In genomic region chr9:57504381-57504700, GRCm38 (mm10) we compare ENCODE assay signal across 9 mouse cellular contexts. TPM values are rescaled to one million over a fixed set of nuclear protein-coding genes. Genes with fewer than 3 reads are reported as not detected.
DNase-seq lines count a peak whose midpoint lies in the region; ATAC-seq and TF ChIP-seq lines count a peak whose summit lies in the region.
"Had no signal": no experiment of that assay in that cellular context is flagged by ENCODE, and none has a peak within 500 bp of the region (broad histone marks: within the 10 kb centered on the region; RNA-seq: fewer than 3 reads in every experiment).

No protein-coding gene starts in this region.

- H3K36me3 ChIP-seq in embryonic facial prominence, embryonic 12.5 days = no peaks in the 10 kb centered on the region
- H3K36me3 ChIP-seq in heart, embryonic 15.5 days = no peaks in the 10 kb centered on the region
- no peaks in the 10 kb centered on the region for H3K36me3 ChIP-seq in kidney, postnatal 0 days (ENCODE audit: insufficient read depth, low read length)
- H3K36me3 ChIP-seq in lung, embryonic 14.5 days (ENCODE audit: insufficient read depth) = no peaks in the 10 kb centered on the region

- peak; percentile 59; the same call in 1 of the 2 replicates for ATAC-seq in embryonic facial prominence, embryonic 12.5 days (ENCODE audit: insufficient number of reproducible peaks, insufficient read depth, low FRiP score, low TSS enrichment)
- ATAC-seq in heart, embryonic 15.5 days (replicated peaks; ENCODE audit: insufficient number of reproducible peaks, insufficient read depth, low FRiP score, low read depth) = peak; percentile 51; the same call in 1 of the 2 replicates
- ATAC-seq in kidney, postnatal 0 days (replicated peaks; ENCODE audit: low FRiP score, low read depth) = peak; percentile 72
- ATAC-seq in lung, embryonic 14.5 days (ENCODE audit: insufficient read depth) = peak; percentile 63; the same call in 1 of the 2 replicates
- ATAC-seq in neutrophil, adult 5-6 weeks (ENCODE audit: extremely low read depth, insufficient number of reproducible peaks, low FRiP score, poor library complexity, severe bottlenecking) = peak; percentile 30; the same call in 1 of the 2 replicates

- H3K9ac ChIP-seq in embryonic facial prominence, embryonic 12.5 days = peak overlapping the region; percentile 37
- H3K9ac ChIP-seq in heart, embryonic 15.5 days = peak overlapping the region; percentile 48
- peak overlapping the region; percentile 35; the same call in 1 of the 2 replicates for H3K9ac ChIP-seq in kidney, postnatal 0 days (ENCODE audit: low read depth, low read length)
- peak overlapping the region; percentile 46 for H3K9ac ChIP-seq in lung, embryonic 14.5 days

- WGBS in embryonic facial prominence, embryonic 12.5 days = 1% methylated on average over 34 of the region's 34 CpGs
- WGBS in heart, embryonic 15.5 days = under 1% methylated on average over 34 of the region's 34 CpGs
- WGBS in kidney, postnatal 0 days = 1% methylated on average over 31 of the region's 34 CpGs
- WGBS in lung, embryonic 14.5 days = under 1% methylated on average over 34 of the region's 34 CpGs

- DNase-seq in gastrocnemius, adult 2 months = peak; percentile 66
- DNase-seq in gastrocnemius, adult 8-10 months (ENCODE audit: low spot score in 2 of 2) = no peak
- DNase-seq in kidney, postnatal 0 days (ENCODE audit: low spot score) = peak; percentile 45
- DNase-seq in lung, embryonic 14.5 days = peak; percentile 72
- peak; percentile 62 for DNase-seq in testis, postnatal 14 days (ENCODE audit: low spot score)

- H3K4me2 ChIP-seq in embryonic facial prominence, embryonic 12.5 days (replicated peaks) = peak overlapping the region; percentile 82
- peak overlapping the region; percentile 94 for H3K4me2 ChIP-seq in heart, embryonic 15.5 days
- H3K4me2 ChIP-seq in kidney, postnatal 0 days (ENCODE audit: low read length) = peak overlapping the region; percentile 92
- peak overlapping the region; percentile 93 for H3K4me2 ChIP-seq in lung, embryonic 14.5 days

- TF ChIP-seq CTCF in gastrocnemius, adult 2 months (IDR thresholded peaks at IDR 0.05) = peak; percentile 42; the same call in 1 of the 2 replicates
- TF ChIP-seq CTCF in kidney, postnatal 0 days (IDR thresholded peaks at IDR 0.05; ENCODE audit: low read depth) = peak; percentile 52
- TF ChIP-seq CTCF in lung, embryonic 14.5 days (IDR thresholded peaks at IDR 0.05; ENCODE audit: low read depth) = peak; percentile 51; the same call in 1 of the 2 replicates

- H3K27me3 ChIP-seq in embryonic facial prominence, embryonic 12.5 days = peaks cover 75% of the 10 kb centered on the region
- peaks cover 55% of the 10 kb centered on the region for H3K27me3 ChIP-seq in heart, embryonic 15.5 days
- H3K27me3 ChIP-seq in kidney, postnatal 0 days (ENCODE audit: insufficient read depth, low read length) = peaks cover 33% of the 10 kb centered on the region
- peaks cover 69% of the 10 kb centered on the region for H3K27me3 ChIP-seq in lung, embryonic 14.5 days (ENCODE audit: insufficient read depth, low read length)
- H3K27me3 ChIP-seq: CH12.LX had no signal

- H3K4me3 ChIP-seq in gastrocnemius, adult 2 months = peak overlapping the region; percentile 72
- H3K4me3 ChIP-seq in embryonic facial prominence, embryonic 12.5 days = peak overlapping the region; percentile 42
- peak overlapping the region; percentile 52 for H3K4me3 ChIP-seq in heart, embryonic 15.5 days
- H3K4me3 ChIP-seq in kidney, postnatal 0 days (replicated peaks; ENCODE audit: low read depth, low read length) = peak overlapping the region; percentile 40
- peak overlapping the region; percentile 41 for H3K4me3 ChIP-seq in lung, embryonic 14.5 days (ENCODE audit: low read depth, low read length)

- H3K4me1 ChIP-seq in embryonic facial prominence, embryonic 12.5 days = peaks cover 28% of the 10 kb centered on the region
- peaks cover 46% of the 10 kb centered on the region for H3K4me1 ChIP-seq in heart, embryonic 15.5 days (replicated peaks)
- H3K4me1 ChIP-seq in kidney, postnatal 0 days (replicated peaks; ENCODE audit: insufficient read depth, low read length) = peaks cover 21% of the 10 kb centered on the region
- H3K4me1 ChIP-seq in lung, embryonic 14.5 days (ENCODE audit: insufficient read depth) = peaks cover 15% of the 10 kb centered on the region

- no peaks in the 10 kb centered on the region for H3K9me3 ChIP-seq in embryonic facial prominence, embryonic 12.5 days
- no peaks in the 10 kb centered on the region for H3K9me3 ChIP-seq in heart, embryonic 15.5 days (replicated peaks)
- no peaks in the 10 kb centered on the region for H3K9me3 ChIP-seq in kidney, postnatal 0 days (replicated peaks; ENCODE audit: low read length)
- H3K9me3 ChIP-seq in lung, embryonic 14.5 days (ENCODE audit: low read depth, low read length) = no peaks in the 10 kb centered on the region

- H3K27ac ChIP-seq in gastrocnemius, adult 2 months = no peak overlapping the region
- no peak overlapping the region for H3K27ac ChIP-seq in embryonic facial prominence, embryonic 12.5 days
- H3K27ac ChIP-seq in heart, embryonic 15.5 days = no peak overlapping the region
- H3K27ac ChIP-seq in kidney, postnatal 0 days = no peak overlapping the region
- no peak overlapping the region for H3K27ac ChIP-seq in lung, embryonic 14.5 days (ENCODE audit: low read depth)

- intact Hi-C loops in gastrocnemius, adult 2 months (cut with DNase I) = no loop called here

RNA-seq across cellular contexts. Expression of gene Rpp25, which starts 0.5 kb away (rescaled TPM):
- total RNA-seq in gastrocnemius, adult 2 months (2021) = not detected
- not detected for total RNA-seq in gastrocnemius, adult 8-10 months (2022)
- 0.89 and 1.6 TPM in 2 replicates for polyA plus RNA-seq in embryonic facial prominence, embryonic 12.5 days (2016; fragmentation: Nextera tagmentation; extraction: Ambion mirVana)
- 11.5 and 12.9 TPM in 2 replicates for polyA plus RNA-seq in heart, embryonic 15.5 days (2015; fragmentation: Nextera tagmentation; extraction: Ambion mirVana)
- 3.8 and 4.2 TPM in 2 replicates for polyA plus RNA-seq in kidney, postnatal 0 days (2015; fragmentation: Nextera tagmentation; extraction: Ambion mirVana)
- 2.3 and 2.4 TPM in 2 replicates for polyA plus RNA-seq in lung, embryonic 14.5 days (2014; fragmentation: Nextera tagmentation; extraction: Ambion mirVana)
- total RNA-seq in neutrophil, adult 5-6 weeks (2017) = not detected in 2 replicates

RNA-seq across cellular contexts. Expression of gene Cox5a, which starts 16.7 kb away (rescaled TPM):
- total RNA-seq in gastrocnemius, adult 2 months (2021) = 1,000 to 10,000 TPM; 1,176 to 1,655 TPM
- total RNA-seq in gastrocnemius, adult 8-10 months (2022) = 1,000 to 10,000 TPM; 1,141 to 1,247 (median 1,173) TPM
- 531 and 547 TPM in 2 replicates for polyA plus RNA-seq in embryonic facial prominence, embryonic 12.5 days (2016; fragmentation: Nextera tagmentation; extraction: Ambion mirVana)
- 1,248 and 1,820 TPM in 2 replicates for polyA plus RNA-seq in heart, embryonic 15.5 days (2015; fragmentation: Nextera tagmentation; extraction: Ambion mirVana)
- polyA plus RNA-seq in kidney, postnatal 0 days (2015; fragmentation: Nextera tagmentation; extraction: Ambion mirVana) = 1,314 and 1,348 TPM in 2 replicates
- polyA plus RNA-seq in lung, embryonic 14.5 days (2014; fragmentation: Nextera tagmentation; extraction: Ambion mirVana) = 527 and 554 TPM in 2 replicates
- 31.7 and 34.9 TPM in 2 replicates for total RNA-seq in neutrophil, adult 5-6 weeks (2017)

RNA-seq across cellular contexts. Expression of gene Fam219b, which starts 33.0 kb away (rescaled TPM):
- 1 to 10 TPM; 5.9 TPM for total RNA-seq in gastrocnemius, adult 2 months (2021)
- total RNA-seq in gastrocnemius, adult 8-10 months (2022) = 1 to 10 TPM; 4.3 to 6.5 (median 5.5) TPM
- 23.1 and 24.0 TPM in 2 replicates for polyA plus RNA-seq in embryonic facial prominence, embryonic 12.5 days (2016; fragmentation: Nextera tagmentation; extraction: Ambion mirVana)
- 10.6 and 15.1 TPM in 2 replicates for polyA plus RNA-seq in heart, embryonic 15.5 days (2015; fragmentation: Nextera tagmentation; extraction: Ambion mirVana)
- 13.6 and 15.1 TPM in 2 replicates for polyA plus RNA-seq in kidney, postnatal 0 days (2015; fragmentation: Nextera tagmentation; extraction: Ambion mirVana)
- 20.2 and 22.4 TPM in 2 replicates for polyA plus RNA-seq in lung, embryonic 14.5 days (2014; fragmentation: Nextera tagmentation; extraction: Ambion mirVana)
- total RNA-seq in neutrophil, adult 5-6 weeks (2017) = 13.8 and 15.0 TPM in 2 replicates

RNA-seq across cellular contexts. Expression of gene Scamp5, which starts 36.5 kb away (rescaled TPM):
- total RNA-seq in gastrocnemius, adult 2 months (2021) = under 1 TPM; 0.82 to 0.95 TPM
- 1 to 10 TPM in 1 of 4 experiments, under 1 TPM in 3; 0.34 to 1.3 (median 0.76) TPM for total RNA-seq in gastrocnemius, adult 8-10 months (2022)
- polyA plus RNA-seq in embryonic facial prominence, embryonic 12.5 days (2016; fragmentation: Nextera tagmentation; extraction: Ambion mirVana) = 15.6 and 16.1 TPM in 2 replicates
- 7.6 and 9.7 TPM in 2 replicates for polyA plus RNA-seq in heart, embryonic 15.5 days (2015; fragmentation: Nextera tagmentation; extraction: Ambion mirVana)
- polyA plus RNA-seq in kidney, postnatal 0 days (2015; fragmentation: Nextera tagmentation; extraction: Ambion mirVana) = 18.3 and 19.4 TPM in 2 replicates
- 4.4 and 4.9 TPM in 2 replicates for polyA plus RNA-seq in lung, embryonic 14.5 days (2014; fragmentation: Nextera tagmentation; extraction: Ambion mirVana)
- not detected in 2 replicates for total RNA-seq in neutrophil, adult 5-6 weeks (2017)

RNA-seq across cellular contexts. Expression of gene Mpi, which starts 48.2 kb away (rescaled TPM):
- 10 to 100 TPM; 67.6 to 97.7 TPM for total RNA-seq in gastrocnemius, adult 2 months (2021)
- 10 to 100 TPM; 71.2 to 89.3 (median 74.4) TPM for total RNA-seq in gastrocnemius, adult 8-10 months (2022)
- polyA plus RNA-seq in embryonic facial prominence, embryonic 12.5 days (2016; fragmentation: Nextera tagmentation; extraction: Ambion mirVana) = 55.5 and 57.8 TPM in 2 replicates
- 75.2 and 80.6 TPM in 2 replicates for polyA plus RNA-seq in heart, embryonic 15.5 days (2015; fragmentation: Nextera tagmentation; extraction: Ambion mirVana)
- 34.5 and 35.9 TPM in 2 replicates for polyA plus RNA-seq in kidney, postnatal 0 days (2015; fragmentation: Nextera tagmentation; extraction: Ambion mirVana)
- polyA plus RNA-seq in lung, embryonic 14.5 days (2014; fragmentation: Nextera tagmentation; extraction: Ambion mirVana) = 35.1 and 38.1 TPM in 2 replicates
- total RNA-seq in neutrophil, adult 5-6 weeks (2017) = 8.1 and 11.9 TPM in 2 replicates

Comparison
In these comparisons a context has a peak if more than half of its experiments do, and no peak if none do; other contexts are left out.
1. DNase-seq: peak in gastrocnemius, adult 2 months (single experiment), kidney, postnatal 0 days (single experiment), lung, embryonic 14.5 days (single experiment) and testis, postnatal 14 days (single experiment); none in gastrocnemius, adult 8-10 months (0 of 2).
2. Peak in every context shown above with its lines, with median percentiles within 50 percentile points of each other: H3K4me3 ChIP-seq, CTCF ChIP-seq, ATAC-seq, H3K4me2 ChIP-seq and H3K9ac ChIP-seq.